Mouse (Mus musculus): ENCODE measurements around the gene Gm45015. TPM values are rescaled to one million over a fixed set of nuclear protein-coding genes. Genes with fewer than 3 reads are reported as not detected.
"Not testable (repeated sequence)": the region's sequence is repeated elsewhere in the genome, so short reads cannot be mapped to it uniquely, and the experiment has no call there.

Gm45015 gene
- polyA plus RNA-seq, 1 experiment from 2014 or later, result not detected

- peaks cover 2% of the 10 kb centered on the region; the same call in 1 of the 2 replicates for H3K27me3 ChIP-seq (ENCODE audit: control insufficient read depth, insufficient read depth, low read length)
- peak within 1 kb of the TSS; percentile 55 for H3K4me3 ChIP-seq (ENCODE audit: low read depth, low read length)
- peak; percentile 93 for ATAC-seq (ENCODE audit: low FRiP score)
- no peaks in the 10 kb centered on the region for H3K36me3 ChIP-seq (ENCODE audit: control insufficient read depth, insufficient read depth, low read length)
- peak within 1 kb of the TSS; percentile 51; the same call in 1 of the 2 replicates for H3K27ac ChIP-seq (ENCODE audit: low read depth, low read length)
- H3K4me1 ChIP-seq (replicated peaks; ENCODE audit: control insufficient read depth, insufficient read depth, low read length), result no peaks in the 10 kb centered on the region
- peak within 1 kb of the TSS; percentile 69 for H3K9ac ChIP-seq (ENCODE audit: low read depth, low read length)
- H3K4me2 ChIP-seq (replicated peaks; ENCODE audit: low read depth, low read length), result peak within 1 kb of the TSS; percentile 57
- WGBS, result 20% methylated on average over 36 of the region's 37 CpGs
- no peaks in the 10 kb centered on the region for H3K9me3 ChIP-seq (ENCODE audit: control insufficient read depth, low read length)
- peak; percentile 75 for DNase-seq (ENCODE audit: low spot score)
Measured at GRCm38 (mm10) chrX:73342483-73342895, 5.8 kb upstream of the Gm45015 start, which contains the start of gene Zfp275. Gene Zfp275, plus strand, starts transcription at chrX:73342621.

GRCm38 (mm10) chrX:73342068-73342467, 5.4 kb upstream of the Gm45015 start:
- 41% methylated on average over 3 of the region's 3 CpGs for WGBS
- Histone ChIP-seq H3K36me3 (ENCODE audit: control insufficient read depth, insufficient read depth, low read length) (no peaks in the 10 kb centered on the region), H3K27me3 (ENCODE audit: control insufficient read depth, insufficient read depth, low read length) (peaks cover 2% of the 10 kb centered on the region; the same call in 1 of the 2 replicates), H3K4me2 (replicated peaks; ENCODE audit: low read depth, low read length) (peak overlapping the region; percentile 57; the same call in 1 of the 2 replicates), H3K9ac (ENCODE audit: low read depth, low read length) (no peak overlapping the region; the same call in 1 of the 2 replicates), H3K9me3 (ENCODE audit: control insufficient read depth, low read length) (no peaks in the 10 kb centered on the region), H3K27ac (ENCODE audit: low read depth, low read length) (no peak overlapping the region), H3K4me3 (ENCODE audit: low read depth, low read length) (peak overlapping the region; percentile 55; the same call in 1 of the 2 replicates), H3K4me1 (replicated peaks; ENCODE audit: control insufficient read depth, insufficient read depth, low read length) (no peaks in the 10 kb centered on the region)
- DNase-seq (ENCODE audit: low spot score) (peak; percentile 2), ATAC-seq (ENCODE audit: low FRiP score) (peak; percentile 51; the same call in 1 of the 2 replicates)

DNA sequence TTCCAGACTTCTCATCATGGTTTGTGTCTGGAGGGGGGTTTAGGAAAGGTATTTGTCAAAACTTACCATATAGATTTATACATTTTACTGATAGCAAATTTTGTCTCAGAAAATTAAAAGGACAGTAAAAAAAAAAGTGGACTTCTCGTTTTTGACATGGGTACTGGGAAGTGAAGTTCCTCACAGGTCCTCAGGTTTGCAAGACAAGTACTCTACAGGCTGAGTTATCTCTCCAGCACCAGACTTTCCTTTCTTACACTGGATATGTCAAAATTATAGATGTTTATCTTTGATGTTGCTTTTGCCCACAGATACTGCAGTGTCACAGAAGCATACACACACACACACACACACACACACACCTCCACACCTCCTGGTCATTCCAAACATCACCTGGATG, 4.8 kb upstream of the Gm45015 start:
- Histone ChIP-seq H3K27ac (ENCODE audit: low read depth, low read length) (no peak overlapping the region), H3K4me2 (replicated peaks; ENCODE audit: low read depth, low read length) (no peak overlapping the region), H3K4me1 (replicated peaks; ENCODE audit: control insufficient read depth, insufficient read depth, low read length) (no peaks in the 10 kb centered on the region), H3K27me3 (ENCODE audit: control insufficient read depth, insufficient read depth, low read length) (peaks cover 2% of the 10 kb centered on the region; the same call in 1 of the 2 replicates), H3K9ac (ENCODE audit: low read depth, low read length) (no peak overlapping the region), H3K9me3 (ENCODE audit: control insufficient read depth, low read length) (no peaks in the 10 kb centered on the region), H3K36me3 (ENCODE audit: control insufficient read depth, insufficient read depth, low read length) (no peaks in the 10 kb centered on the region), H3K4me3 (ENCODE audit: low read depth, low read length) (no peak overlapping the region)
- WGBS, result 61% methylated on average over 1 of the region's 1 CpGs
- ATAC-seq (ENCODE audit: low FRiP score), result no peak
- DNase-seq (ENCODE audit: low spot score), result no peak

DNA sequence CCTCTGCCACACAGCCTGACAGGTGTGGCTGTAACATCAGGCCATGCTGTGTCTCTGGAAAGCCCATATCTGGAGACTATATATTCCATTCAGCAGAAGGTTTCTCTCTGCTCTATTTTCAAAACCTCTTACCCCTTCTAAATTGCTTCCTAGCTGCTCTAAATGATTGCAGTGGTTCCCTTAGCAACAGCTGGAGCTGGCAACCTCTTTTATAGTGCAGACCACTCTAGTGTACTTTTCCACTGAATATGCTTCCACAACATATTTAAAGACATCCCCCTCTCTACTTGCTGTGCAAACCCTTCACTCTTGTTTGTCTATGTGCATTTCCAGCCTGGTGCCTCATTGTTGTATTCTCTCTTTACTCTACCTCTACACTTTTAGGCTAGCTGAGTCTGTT, 3.1 kb downstream of the Gm45015 start:
- H3K4me3 ChIP-seq (ENCODE audit: low read depth, low read length), result no peak overlapping the region
- ATAC-seq (ENCODE audit: low FRiP score), result no peak
- no peak overlapping the region for H3K4me2 ChIP-seq (replicated peaks; ENCODE audit: low read depth, low read length)

DNA sequence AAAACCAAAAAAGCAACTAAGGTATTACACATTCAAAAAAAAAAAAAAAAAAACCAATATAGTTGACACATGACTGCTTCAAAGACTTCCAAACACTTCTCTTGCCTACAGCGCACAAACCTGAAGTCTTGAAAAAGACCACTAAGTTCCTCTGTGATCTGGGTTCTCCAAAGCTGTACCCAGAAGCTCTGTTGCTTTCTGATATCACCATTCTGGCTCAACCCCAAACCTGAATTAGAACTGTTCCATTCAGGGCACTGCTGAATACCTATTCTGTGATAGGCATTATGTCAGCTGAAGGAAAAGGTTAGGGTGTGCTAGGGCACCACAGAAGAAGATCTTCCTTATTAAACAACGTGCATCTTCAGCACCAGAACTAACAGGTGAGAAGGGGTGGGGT, 9.4 kb downstream of the Gm45015 start:
- WGBS, result 75% methylated on average over 2 of the region's 2 CpGs
- Histone ChIP-seq H3K27me3 (ENCODE audit: control insufficient read depth, insufficient read depth, low read length) (no peaks in the 10 kb centered on the region), H3K4me3 (ENCODE audit: low read depth, low read length) (no peak overlapping the region), H3K9ac (ENCODE audit: low read depth, low read length) (no peak overlapping the region), H3K9me3 (ENCODE audit: control insufficient read depth, low read length) (no peaks in the 10 kb centered on the region), H3K4me1 (replicated peaks; ENCODE audit: control insufficient read depth, insufficient read depth, low read length) (no peaks in the 10 kb centered on the region), H3K27ac (ENCODE audit: low read depth, low read length) (no peak overlapping the region), H3K4me2 (replicated peaks; ENCODE audit: low read depth, low read length) (no peak overlapping the region), H3K36me3 (ENCODE audit: control insufficient read depth, insufficient read depth, low read length) (no peaks in the 10 kb centered on the region)
- ATAC-seq (ENCODE audit: low FRiP score) (no peak), DNase-seq (ENCODE audit: low spot score) (no peak)

More for the DNA sequence above, 3.1 kb downstream of the Gm45015 start:
- Histone ChIP-seq H3K27me3 (ENCODE audit: control insufficient read depth, insufficient read depth, low read length) (no peaks in the 10 kb centered on the region), H3K4me1 (replicated peaks; ENCODE audit: control insufficient read depth, insufficient read depth, low read length) (no peaks in the 10 kb centered on the region), H3K9me3 (ENCODE audit: control insufficient read depth, low read length) (no peaks in the 10 kb centered on the region), H3K9ac (ENCODE audit: low read depth, low read length) (no peak overlapping the region), H3K36me3 (ENCODE audit: control insufficient read depth, insufficient read depth, low read length) (no peaks in the 10 kb centered on the region), H3K27ac (ENCODE audit: low read depth, low read length) (no peak overlapping the region)
- DNase-seq (ENCODE audit: low spot score), result no peak

DNA sequence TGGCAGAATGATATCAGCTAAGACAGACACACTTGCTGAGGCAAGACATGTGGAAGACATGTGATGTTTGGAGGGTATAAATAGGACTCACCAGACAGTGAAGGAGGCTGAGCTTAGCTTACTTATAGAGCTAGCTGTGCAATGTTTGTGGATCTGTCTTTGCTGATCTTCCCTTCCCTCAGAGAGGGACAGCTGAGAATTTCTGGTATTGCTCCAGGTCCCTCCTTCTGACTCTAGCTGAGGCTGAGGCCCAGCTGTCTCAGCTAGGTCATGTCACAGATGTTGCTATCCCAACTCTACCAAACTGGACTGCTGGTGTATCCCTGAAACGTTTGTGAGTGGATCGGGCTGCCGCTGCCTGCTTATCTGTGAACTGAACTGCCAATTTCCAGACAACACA, 15.6 kb downstream of the Gm45015 start:
- H3K27ac ChIP-seq (ENCODE audit: low read depth, low read length), result no peak overlapping the region
- no peak overlapping the region for H3K4me2 ChIP-seq (replicated peaks; ENCODE audit: low read depth, low read length)
- no peaks in the 10 kb centered on the region for H3K9me3 ChIP-seq (ENCODE audit: control insufficient read depth, low read length)
- H3K27me3 ChIP-seq (ENCODE audit: control insufficient read depth, insufficient read depth, low read length), result no peaks in the 10 kb centered on the region
- no peak for ATAC-seq (ENCODE audit: low FRiP score)
- DNase-seq (ENCODE audit: low spot score), result no peak
- no peak overlapping the region for H3K4me3 ChIP-seq (ENCODE audit: low read depth, low read length)
- no peaks in the 10 kb centered on the region for H3K36me3 ChIP-seq (ENCODE audit: control insufficient read depth, insufficient read depth, low read length)
- whole genome bisulfite sequencing, result 68% methylated on average over 3 of the region's 3 CpGs
- no peaks in the 10 kb centered on the region for H3K4me1 ChIP-seq (replicated peaks; ENCODE audit: control insufficient read depth, insufficient read depth, low read length)
- no peak overlapping the region for H3K9ac ChIP-seq (ENCODE audit: low read depth, low read length)

DNA sequence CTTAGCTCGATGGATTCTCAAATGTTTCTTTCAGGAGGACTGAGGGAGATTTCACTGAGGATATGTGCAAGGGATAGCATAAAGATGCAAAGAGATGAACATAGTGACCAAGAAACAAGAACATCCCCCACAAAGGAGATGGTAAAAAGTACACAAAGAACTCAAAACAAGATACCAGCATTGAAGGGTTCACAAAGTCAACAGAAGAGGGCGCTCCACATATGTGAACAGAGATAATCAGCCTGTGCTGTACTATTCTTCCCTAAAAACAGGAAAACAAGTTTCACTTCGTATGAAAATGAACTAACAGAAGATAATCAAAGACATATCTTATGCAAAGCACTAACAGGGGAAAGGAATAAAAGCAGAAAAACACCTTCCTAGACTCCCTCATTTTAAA, 24.1 kb downstream of the Gm45015 start:
- 39% methylated on average over 3 of the region's 3 CpGs for WGBS
- no peak overlapping the region for H3K4me3 ChIP-seq (ENCODE audit: low read depth, low read length)
- no peaks in the 10 kb centered on the region for H3K27me3 ChIP-seq (ENCODE audit: control insufficient read depth, insufficient read depth, low read length)
- H3K27ac ChIP-seq (ENCODE audit: low read depth, low read length), result no peak overlapping the region
- H3K36me3 ChIP-seq (ENCODE audit: control insufficient read depth, insufficient read depth, low read length), result no peaks in the 10 kb centered on the region
- DNase-seq (ENCODE audit: low spot score) (peak; percentile 23), ATAC-seq (ENCODE audit: low FRiP score) (no peak)
- no peaks in the 10 kb centered on the region for H3K4me1 ChIP-seq (replicated peaks; ENCODE audit: control insufficient read depth, insufficient read depth, low read length)
- H3K4me2 ChIP-seq (replicated peaks; ENCODE audit: low read depth, low read length), result no peak overlapping the region
- H3K9me3 ChIP-seq (ENCODE audit: control insufficient read depth, low read length), result no peaks in the 10 kb centered on the region
- H3K9ac ChIP-seq (ENCODE audit: low read depth, low read length), result no peak overlapping the region

DNA sequence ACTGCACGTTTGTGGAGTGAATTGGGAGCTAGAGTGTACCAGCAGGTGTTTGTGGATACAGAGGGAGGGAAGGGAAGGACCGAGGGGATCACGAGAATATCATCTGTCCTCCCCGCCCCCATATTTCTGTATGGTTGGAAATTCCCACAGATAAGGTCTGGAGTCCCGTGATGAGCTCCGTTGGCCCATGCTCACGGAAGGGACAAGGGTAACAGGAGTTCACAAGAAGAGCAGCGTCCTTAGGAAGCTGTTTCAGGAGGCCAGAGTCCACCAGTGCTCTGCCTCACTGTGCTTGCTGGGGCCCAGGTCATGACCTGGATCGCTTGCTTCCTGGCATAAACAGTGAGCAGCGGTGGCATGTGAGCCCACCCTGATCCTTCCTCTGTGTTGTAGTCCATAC, 40.9 kb downstream of the Gm45015 start:
- not testable (repeated sequence) for H3K27ac ChIP-seq (ENCODE audit: low read depth, low read length); H3K4me3 ChIP-seq (ENCODE audit: low read depth, low read length); H3K4me2 ChIP-seq (replicated peaks; ENCODE audit: low read depth, low read length); H3K36me3 ChIP-seq (ENCODE audit: control insufficient read depth, insufficient read depth, low read length); H3K9ac ChIP-seq (ENCODE audit: low read depth, low read length); H3K4me1 ChIP-seq (replicated peaks; ENCODE audit: control insufficient read depth, insufficient read depth, low read length); ATAC-seq (ENCODE audit: low FRiP score); H3K9me3 ChIP-seq (ENCODE audit: control insufficient read depth, low read length); DNase-seq (ENCODE audit: low spot score); H3K27me3 ChIP-seq (ENCODE audit: control insufficient read depth, insufficient read depth, low read length)
- 90% methylated on average over 7 of the region's 10 CpGs for WGBS

GRCm38 (mm10) chrX:73292876-73293275, 43.8 kb downstream of the Gm45015 start, which contains the start of the genes Xlr5a and Xlr5c:
Gene Xlr5a, minus strand, starts transcription at chrX:73292976.
Gene Xlr5c, minus strand, starts transcription at chrX:73292976.
- not testable (repeated sequence) for H3K9me3 ChIP-seq (ENCODE audit: control insufficient read depth, low read length); H3K4me2 ChIP-seq (replicated peaks; ENCODE audit: low read depth, low read length); H3K27ac ChIP-seq (ENCODE audit: low read depth, low read length); H3K27me3 ChIP-seq (ENCODE audit: control insufficient read depth, insufficient read depth, low read length); H3K36me3 ChIP-seq (ENCODE audit: control insufficient read depth, insufficient read depth, low read length); H3K9ac ChIP-seq (ENCODE audit: low read depth, low read length); ATAC-seq (ENCODE audit: low FRiP score); DNase-seq (ENCODE audit: low spot score); H3K4me1 ChIP-seq (replicated peaks; ENCODE audit: control insufficient read depth, insufficient read depth, low read length); H3K4me3 ChIP-seq (ENCODE audit: low read depth, low read length)
- 97% methylated on average over 12 of the region's 17 CpGs for WGBS
